Mouse (Mus musculus) megakaryocyte, embryonic 14.5 days (primary cell): ENCODE results near the gene Asap2.

ENCODE experiments used
- FLI1 ChIP-seq: IDR thresholded peaks from 2 replicates; pipeline ENCODE4 v1.6.1; 2012; ENCODE audit warnings: low read length, inconsistent platforms, mixed read lengths
- GATA1 ChIP-seq: IDR thresholded peaks from 3 replicates; pipeline ENCODE4 v1.6.1; 2012; ENCODE audit warnings: mixed read lengths, low read length, inconsistent platforms, borderline replicate concordance

- no peak for TF ChIP-seq GATA1
- TF ChIP-seq FLI1 = no peak
These were observed 218.0 kb downstream of the Asap2 start for GRCm38 (mm10) chr12:21208172-21208795.
